Mouse (Mus musculus) myocyte (in vitro differentiated cells): ENCODE measurements around the gene Rasgef1c.

Source experiments
- CEBPB ChIP-seq: IDR thresholded peaks from 2 replicates; pipeline ENCODE4 v1.6.1; 2011; ENCODE audit warnings: mild to moderate bottlenecking, moderate library complexity; ENCODE audit not compliant: poor library complexity, insufficient read depth, severe bottlenecking
- POLR2A ChIP-seq: IDR thresholded peaks from one replicate; pipeline ENCODE4 v1.6.1; 2011; ENCODE audit warnings: low read depth, mild to moderate bottlenecking, control low read depth, moderate library complexity; ENCODE audit not compliant: insufficient read length

DNA sequence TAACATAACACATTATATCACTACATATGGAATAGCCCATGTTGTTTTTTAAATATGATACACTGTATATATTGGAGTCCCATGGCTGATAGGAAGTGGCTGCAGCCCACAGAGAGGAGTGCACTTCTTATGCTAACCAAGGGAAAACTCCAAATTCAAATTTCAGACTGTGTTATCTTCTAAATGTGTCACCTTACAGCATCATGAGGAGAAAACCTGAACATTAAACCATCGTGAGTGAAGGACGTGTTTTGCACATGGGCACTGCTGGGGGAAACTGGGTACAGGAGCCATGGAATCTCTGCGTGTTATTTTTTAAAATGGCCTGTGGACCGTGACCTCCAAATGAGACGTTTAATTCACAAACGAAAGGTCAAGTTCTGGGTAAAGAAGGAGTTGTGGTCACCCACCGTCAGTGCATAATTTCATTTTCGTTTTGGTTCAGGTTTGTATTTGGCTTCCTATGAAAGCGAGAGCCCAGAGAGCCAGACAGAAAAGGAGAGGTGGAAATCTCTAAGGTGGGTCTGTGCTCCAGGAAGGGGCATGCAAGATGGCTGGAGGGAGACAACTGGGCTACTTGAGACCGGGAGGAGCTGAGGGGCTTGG, 76.4 kb downstream of the Rasgef1c start:
- no peak for TF ChIP-seq POLR2A
- TF ChIP-seq CEBPB = no peak
